Mouse (Mus musculus): ENCODE data around the gene Prr30. TPM values are rescaled to one million over a fixed set of nuclear protein-coding genes. Genes with fewer than 3 reads are reported as not detected.

The Prr30 gene
- not detected in 2 replicates for polyA plus RNA-seq (2012; rRNA removed)

DNA sequence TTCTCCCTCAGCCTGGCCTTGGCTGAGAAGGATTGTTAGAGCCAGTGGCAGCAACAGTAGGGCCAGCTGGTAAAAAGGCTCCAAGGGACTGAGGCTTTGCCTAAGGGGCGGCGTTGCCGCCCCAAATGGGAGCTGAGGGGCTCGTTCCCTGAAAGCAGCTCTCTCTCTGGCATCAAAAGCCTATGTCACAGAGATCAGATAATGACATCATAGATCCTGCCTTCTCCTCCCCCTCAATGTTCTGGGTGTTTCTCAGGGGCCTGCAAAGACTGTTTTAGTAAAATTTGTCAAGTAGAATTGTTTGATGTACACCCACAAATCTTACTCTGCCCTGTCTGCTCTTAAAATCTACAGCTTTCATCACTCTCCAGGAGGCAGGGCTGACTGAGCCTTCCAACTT lies at the start of gene Prr30:
Gene Prr30, minus strand, starts transcription at position 101 of the 400 bp plus-strand sequence.

